Mouse (Mus musculus): ENCODE results near the gene Pfkfb3. TPM values are rescaled to one million over a fixed set of nuclear protein-coding genes. Genes with fewer than 3 reads are reported as not detected.

The Pfkfb3 gene
- polyA plus RNA-seq, 1 experiment from 2014 or later = 20.5 TPM

- H3K27ac ChIP-seq = no peak overlapping the region
- WGBS = 89% methylated on average over 3 of the region's 3 CpGs
- H3K27me3 ChIP-seq (ENCODE audit: insufficient read depth, poor library complexity, severe bottlenecking) = no peaks in the 10 kb centered on the region
- no peak for DNase-seq (ENCODE audit: low spot score)
- no peaks in the 10 kb centered on the region for H3K9me3 ChIP-seq
- H3K4me3 ChIP-seq = no peak overlapping the region
- H3K4me1 ChIP-seq = no peaks in the 10 kb centered on the region
- no peaks in the 10 kb centered on the region for H3K36me3 ChIP-seq
Observed at GRCm38 (mm10) chr2:11566898-11567297, 13.0 kb upstream of the Pfkfb3 start.

- Histone ChIP-seq H3K9me3 (no peaks in the 10 kb centered on the region), H3K27ac (no peak overlapping the region), H3K4me3 (no peak overlapping the region), H3K4me1 (no peaks in the 10 kb centered on the region), H3K36me3 (no peaks in the 10 kb centered on the region), H3K27me3 (ENCODE audit: insufficient read depth, poor library complexity, severe bottlenecking) (no peaks in the 10 kb centered on the region)
- 65% methylated on average over 7 of the region's 7 CpGs for WGBS
- DNase-seq (ENCODE audit: low spot score) = no peak
Observed at GRCm38 (mm10) chr2:11566241-11566640, 12.4 kb upstream of the Pfkfb3 start.

- Histone ChIP-seq H3K4me3 (no peak overlapping the region), H3K36me3 (no peaks in the 10 kb centered on the region), H3K4me1 (no peaks in the 10 kb centered on the region), H3K9me3 (no peaks in the 10 kb centered on the region), H3K27ac (no peak overlapping the region), H3K27me3 (ENCODE audit: insufficient read depth, poor library complexity, severe bottlenecking) (no peaks in the 10 kb centered on the region)
- 87% methylated on average over 6 of the region's 6 CpGs for WGBS
- no peak for DNase-seq (ENCODE audit: low spot score)
Observed at GRCm38 (mm10) chr2:11564768-11565167, 10.9 kb upstream of the Pfkfb3 start.

GRCm38 (mm10) chr2:11563256-11563655, 9.4 kb upstream of the Pfkfb3 start:
- no peak for DNase-seq (ENCODE audit: low spot score)
- WGBS = 91% methylated on average over 17 of the region's 17 CpGs

GRCm38 (mm10) chr2:11558654-11559053, 4.8 kb upstream of the Pfkfb3 start:
- no peak for DNase-seq (ENCODE audit: low spot score)
- Histone ChIP-seq H3K27ac (no peak overlapping the region), H3K27me3 (ENCODE audit: insufficient read depth, poor library complexity, severe bottlenecking) (peaks cover 7% of the 10 kb centered on the region; the same call in 1 of the 2 replicates), H3K4me3 (no peak overlapping the region), H3K36me3 (no peaks in the 10 kb centered on the region), H3K9me3 (no peaks in the 10 kb centered on the region), H3K4me1 (no peaks in the 10 kb centered on the region)
- 83% methylated on average over 7 of the region's 7 CpGs for WGBS

More at GRCm38 (mm10) chr2:11563256-11563655, 9.4 kb upstream of the Pfkfb3 start:
- Histone ChIP-seq H3K4me1 (no peaks in the 10 kb centered on the region), H3K9me3 (no peaks in the 10 kb centered on the region), H3K27ac (no peak overlapping the region), H3K4me3 (no peak overlapping the region), H3K27me3 (ENCODE audit: insufficient read depth, poor library complexity, severe bottlenecking) (no peaks in the 10 kb centered on the region), H3K36me3 (no peaks in the 10 kb centered on the region)

- Histone ChIP-seq H3K4me3 (no peak overlapping the region), H3K27me3 (ENCODE audit: insufficient read depth, poor library complexity, severe bottlenecking) (peaks cover 21% of the 10 kb centered on the region; the same call in 1 of the 2 replicates), H3K9me3 (no peaks in the 10 kb centered on the region), H3K27ac (no peak overlapping the region), H3K4me1 (peaks cover 9% of the 10 kb centered on the region), H3K36me3 (no peaks in the 10 kb centered on the region)
- DNase-seq (ENCODE audit: low spot score) = no peak
- WGBS = 70% methylated on average over 3 of the region's 3 CpGs
Observed at GRCm38 (mm10) chr2:11557244-11557643, 3.4 kb upstream of the Pfkfb3 start.

GRCm38 (mm10) chr2:11555316-11555715, 1.4 kb upstream of the Pfkfb3 start:
- WGBS = 53% methylated on average over 6 of the region's 6 CpGs
- peaks cover 11% of the 10 kb centered on the region for H3K4me1 ChIP-seq
- no peaks in the 10 kb centered on the region for H3K36me3 ChIP-seq
- DNase-seq (ENCODE audit: low spot score) = no peak
- peaks cover 28% of the 10 kb centered on the region for H3K27me3 ChIP-seq (ENCODE audit: insufficient read depth, poor library complexity, severe bottlenecking)
- no peaks in the 10 kb centered on the region for H3K9me3 ChIP-seq
- no peak overlapping the region for H3K4me3 ChIP-seq
- H3K27ac ChIP-seq = no peak overlapping the region

GRCm38 (mm10) chr2:11552966-11553451, 868 bp downstream of the Pfkfb3 start:
- Histone ChIP-seq H3K27me3 (ENCODE audit: insufficient read depth, poor library complexity, severe bottlenecking) (peaks cover 38% of the 10 kb centered on the region), H3K4me3 (peak overlapping the region; percentile 68), H3K36me3 (no peaks in the 10 kb centered on the region), H3K27ac (peak overlapping the region; percentile 83), H3K9me3 (no peaks in the 10 kb centered on the region), H3K4me1 (peaks cover 11% of the 10 kb centered on the region)
- WGBS = 3% methylated on average over 15 of the region's 15 CpGs
- DNase-seq (ENCODE audit: low spot score) = no peak

- Histone ChIP-seq H3K27ac (peak overlapping the region; percentile 83; the same call in 1 of the 2 replicates), H3K27me3 (ENCODE audit: insufficient read depth, poor library complexity, severe bottlenecking) (peaks cover 38% of the 10 kb centered on the region), H3K36me3 (no peaks in the 10 kb centered on the region), H3K9me3 (no peaks in the 10 kb centered on the region), H3K4me1 (peaks cover 11% of the 10 kb centered on the region), H3K4me3 (peak overlapping the region; percentile 68)
- DNase-seq (ENCODE audit: low spot score) = no peak
- 8% methylated on average over 9 of the region's 9 CpGs for WGBS
Observed at GRCm38 (mm10) chr2:11552297-11552821, 1.5 kb downstream of the Pfkfb3 start.

- Histone ChIP-seq H3K4me3 (no peak overlapping the region), H3K36me3 (no peaks in the 10 kb centered on the region), H3K27ac (no peak overlapping the region), H3K9me3 (no peaks in the 10 kb centered on the region), H3K27me3 (ENCODE audit: insufficient read depth, poor library complexity, severe bottlenecking) (peaks cover 38% of the 10 kb centered on the region), H3K4me1 (peaks cover 11% of the 10 kb centered on the region)
- no peak for DNase-seq (ENCODE audit: low spot score)
- 30% methylated on average over 1 of the region's 1 CpGs for WGBS
Observed at GRCm38 (mm10) chr2:11551726-11552125, 2.2 kb downstream of the Pfkfb3 start.

GRCm38 (mm10) chr2:11548508-11548907, 5.4 kb downstream of the Pfkfb3 start:
- whole genome bisulfite sequencing = 82% methylated on average over 10 of the region's 10 CpGs
- H3K4me3 ChIP-seq = no peak overlapping the region
- peaks cover 29% of the 10 kb centered on the region for H3K4me1 ChIP-seq
- H3K27me3 ChIP-seq (ENCODE audit: insufficient read depth, poor library complexity, severe bottlenecking) = peaks cover 30% of the 10 kb centered on the region
- H3K9me3 ChIP-seq = no peaks in the 10 kb centered on the region
- DNase-seq (ENCODE audit: low spot score) = no peak
- no peaks in the 10 kb centered on the region for H3K36me3 ChIP-seq
- H3K27ac ChIP-seq = no peak overlapping the region

- DNase-seq (ENCODE audit: low spot score) = no peak
- Histone ChIP-seq H3K4me1 (peaks cover 24% of the 10 kb centered on the region), H3K27ac (no peak overlapping the region), H3K27me3 (ENCODE audit: insufficient read depth, poor library complexity, severe bottlenecking) (peaks cover 21% of the 10 kb centered on the region), H3K4me3 (no peak overlapping the region), H3K9me3 (no peaks in the 10 kb centered on the region), H3K36me3 (no peaks in the 10 kb centered on the region)
- 66% methylated on average over 2 of the region's 2 CpGs for WGBS
Observed at GRCm38 (mm10) chr2:11547609-11548008, 6.3 kb downstream of the Pfkfb3 start.

GRCm38 (mm10) chr2:11546091-11546490, 7.8 kb downstream of the Pfkfb3 start:
- 81% methylated on average over 8 of the region's 8 CpGs for WGBS
- Histone ChIP-seq H3K27ac (no peak overlapping the region), H3K36me3 (no peaks in the 10 kb centered on the region), H3K9me3 (no peaks in the 10 kb centered on the region), H3K4me3 (no peak overlapping the region), H3K27me3 (ENCODE audit: insufficient read depth, poor library complexity, severe bottlenecking) (peaks cover 13% of the 10 kb centered on the region; the same call in 1 of the 2 replicates), H3K4me1 (peaks cover 18% of the 10 kb centered on the region; the same call in 1 of the 2 replicates)
- no peak for DNase-seq (ENCODE audit: low spot score)

GRCm38 (mm10) chr2:11545380-11545779, 8.5 kb downstream of the Pfkfb3 start:
- DNase-seq (ENCODE audit: low spot score) = no peak
- WGBS = 15% methylated on average over 1 of the region's 1 CpGs
- no peaks in the 10 kb centered on the region for H3K9me3 ChIP-seq
- no peak overlapping the region for H3K4me3 ChIP-seq
- H3K27me3 ChIP-seq (ENCODE audit: insufficient read depth, poor library complexity, severe bottlenecking) = peaks cover 11% of the 10 kb centered on the region; the same call in 1 of the 2 replicates
- no peaks in the 10 kb centered on the region for H3K36me3 ChIP-seq
- no peak overlapping the region for H3K27ac ChIP-seq
- peaks cover 18% of the 10 kb centered on the region; the same call in 1 of the 2 replicates for H3K4me1 ChIP-seq
